Mouse (Mus musculus) kidney, embryonic 16.5 days (tissue): ENCODE data around the gene Gm9918. TPM values are rescaled to one million over a fixed set of nuclear protein-coding genes. Genes with fewer than 3 reads are reported as not detected.

ENCODE experiments used
- polyA plus RNA-seq: library from polyadenylated mRNA; unstranded; fragments of >200 nt; fragmentation: Nextera tagmentation; extraction: Ambion mirVana; gene quantifications from 2 replicates; pipeline ENCODE4 v1.2.1, GENCODE M21; 2015

Gm9918 gene
- polyA plus RNA-seq, 1 experiment from 2014 or later: 0.36 TPM

Other genes with a start within 250 kb of the Gm9918 start
- 216 and 223 TPM in 2 replicates for gene Krt18, start 242.4 kb upstream of the Gm9918 start, polyA plus RNA-seq
- gene Eif4b, start 196.8 kb upstream of the Gm9918 start, polyA plus RNA-seq: 137 and 140 TPM in 2 replicates
- gene Tns2, start 170.2 kb upstream of the Gm9918 start, polyA plus RNA-seq: 51.2 and 56.3 TPM in 2 replicates
- gene Spryd3, start 134.3 kb upstream of the Gm9918 start, polyA plus RNA-seq: 19.0 and 22.4 TPM in 2 replicates
- gene Igfbp6, start 126.2 kb upstream of the Gm9918 start, polyA plus RNA-seq: 33.0 and 33.9 TPM in 2 replicates
- gene Soat2, start 120.0 kb upstream of the Gm9918 start, polyA plus RNA-seq: 0.40 and 0.41 TPM in 2 replicates
- gene Zfp740, start 67.3 kb upstream of the Gm9918 start, polyA plus RNA-seq: 82.1 and 88.7 TPM in 2 replicates
- gene Csad, start 65.8 kb upstream of the Gm9918 start, polyA plus RNA-seq: 131 and 153 TPM in 2 replicates
- gene Itgb7, start 38.6 kb upstream of the Gm9918 start, polyA plus RNA-seq: 1.4 and 1.9 TPM in 2 replicates
- 31.9 and 35.4 TPM in 2 replicates for gene Rarg, start 13.0 kb upstream of the Gm9918 start, polyA plus RNA-seq
- 76.5 and 78.8 TPM in 2 replicates for gene Mfsd5, start 8.9 kb downstream of the Gm9918 start, polyA plus RNA-seq
- gene Espl1, start 25.7 kb downstream of the Gm9918 start, polyA plus RNA-seq: 31.4 and 33.6 TPM in 2 replicates
- 376 and 377 TPM in 2 replicates for gene Pfdn5, start 55.6 kb downstream of the Gm9918 start, polyA plus RNA-seq
- gene Myg1, start 61.1 kb downstream of the Gm9918 start, polyA plus RNA-seq: 118 and 120 TPM in 2 replicates
- 89.2 and 91.7 TPM in 2 replicates for gene Aaas, start 80.2 kb downstream of the Gm9918 start, polyA plus RNA-seq
- 1.2 and 1.3 TPM in 2 replicates for gene Sp7, start 96.6 kb downstream of the Gm9918 start, polyA plus RNA-seq
- gene Sp1, start 135.6 kb downstream of the Gm9918 start, polyA plus RNA-seq: 10.6 and 11.3 TPM in 2 replicates
- gene Amhr2, start 174.8 kb downstream of the Gm9918 start, polyA plus RNA-seq: 1.7 and 2.0 TPM in 2 replicates
- 81.5 and 94.9 TPM in 2 replicates for gene Prr13, start 188.5 kb downstream of the Gm9918 start, polyA plus RNA-seq
- 209 and 212 TPM in 2 replicates for gene Pcbp2, start 200.0 kb downstream of the Gm9918 start, polyA plus RNA-seq
- 6.7 TPM in 1 of 2 replicates, not detected in the other for gene Gm10337, start 233.2 kb downstream of the Gm9918 start, polyA plus RNA-seq
- gene Map3k12, start 246.5 kb downstream of the Gm9918 start, polyA plus RNA-seq: 17.2 and 19.5 TPM in 2 replicates
- gene Tarbp2, start 247.6 kb downstream of the Gm9918 start, polyA plus RNA-seq: 95.6 and 99.3 TPM in 2 replicates